Mouse (Mus musculus) limb, embryonic 14.5 days (tissue): ENCODE results near the gene Mars2. TPM values are rescaled to one million over a fixed set of nuclear protein-coding genes. Genes with fewer than 3 reads are reported as not detected.

Source experiments
- ATAC-seq: fragments of 200-750 bp; cut with Nextera tagmentation; 2 replicates; pipeline ENCODE4 v1.8.0; 2017; ENCODE audit warnings: low read depth, moderate number of reproducible peaks, moderate TSS enrichment; ENCODE audit not compliant: low FRiP score
- DNase-seq: peaks from one replicate; pipeline ENCODE4 v3.0.0-alpha.2; 2015; ENCODE audit warnings: low spot score
- H3K27ac ChIP-seq: fragments of 300-500 bp; sonication (generic); replicated peaks from 2 replicates; pipeline ENCODE4 v1.5.1; 2014; ENCODE audit warnings: low read depth, mild to moderate bottlenecking, low read length, moderate library complexity, mixed read lengths
- H3K27me3 ChIP-seq: fragments of 300-500 bp; sonication (generic); 2 replicates; pipeline ENCODE4 v1.6.1; 2014; ENCODE audit warnings: low read length, mixed read lengths; ENCODE audit not compliant: control insufficient read depth, insufficient read depth
- H3K36me3 ChIP-seq: fragments of 300-500 bp; sonication (generic); 2 replicates; pipeline ENCODE4 v1.6.1; 2014; ENCODE audit warnings: mild to moderate bottlenecking, low read length, moderate library complexity, mixed read lengths; ENCODE audit not compliant: control insufficient read depth, insufficient read depth
- H3K4me1 ChIP-seq: fragments of 300-500 bp; sonication (generic); 2 replicates; pipeline ENCODE4 v1.6.1; 2014; ENCODE audit warnings: antibody characterized with exemption, low read length, mixed read lengths; ENCODE audit not compliant: control insufficient read depth, insufficient read depth
- H3K4me2 ChIP-seq: fragments of 300-500 bp; sonication (generic); replicated peaks from 2 replicates; pipeline ENCODE4 v1.6.1; 2014; ENCODE audit warnings: low read depth, mild to moderate bottlenecking, low read length, moderate library complexity; ENCODE audit not compliant: severe bottlenecking
- H3K4me3 ChIP-seq: fragments of 300-500 bp; sonication (generic); replicated peaks from 2 replicates; pipeline ENCODE4 v1.5.1; 2014; ENCODE audit warnings: low read length
- H3K9ac ChIP-seq: fragments of 300-500 bp; sonication (generic); 2 replicates; pipeline ENCODE4 v1.6.1; 2014; ENCODE audit warnings: mild to moderate bottlenecking, low read depth, low read length, moderate library complexity; ENCODE audit not compliant: severe bottlenecking
- H3K9me3 ChIP-seq: fragments of 300-500 bp; sonication (generic); 2 replicates; pipeline ENCODE4 v1.6.1; 2016; ENCODE audit warnings: low read length; ENCODE audit not compliant: control insufficient read depth
- POLR2A ChIP-seq: fragments of 200-500 bp; IDR thresholded peaks from 2 replicates; pipeline ENCODE4 v1.8.0; 2012; ENCODE audit warnings: inconsistent platforms, mild to moderate bottlenecking, moderate library complexity, borderline replicate concordance; ENCODE audit not compliant: insufficient read depth, insufficient read length; ENCODE audit errors: extremely low read depth
- WGBS: fragments of 180-500 bp; shearing (Covaris S2); extraction: QIAGEN DNeasy Blood & Tissue Kit; methylation state at CpG from one replicate; pipeline ENCODE4 v1.1.7; 2014; 5-methylcytosine and 5-hydroxymethylcytosine counted together
- polyA plus RNA-seq, 2 experiments: library from polyadenylated mRNA; depleted of rRNA in 1 of 2; stranded (reverse) in 1 of 2; unstranded in 1 of 2; fragments of >200 nt; fragmentation: Nextera tagmentation in 1 of 2; extraction: Ambion mirVana in 1 of 2; gene quantifications; 2 replicates each; pipeline versions ENCODE4 v1.2.1 to v1.2.3; 2012 to 2014

The Mars2 gene
- polyA plus RNA-seq (2012; rRNA removed) (2.4 TPM in 2 replicates), polyA plus RNA-seq (2014; fragmentation: Nextera tagmentation; extraction: Ambion mirVana) (2.3 and 2.9 TPM in 2 replicates)

GRCm38 (mm10) chr1:55236890-55237642, at the start of gene Mars2:
TSS of gene Mars2 (plus strand) at chr1:55237177.
- ATAC-seq (peak; percentile 98), DNase-seq (peak; percentile 95)
- Histone ChIP-seq H3K9ac (peak within 1 kb of the TSS; percentile 67), H3K4me3 (peak within 1 kb of the TSS; percentile 73), H3K27ac (no peak within 1 kb of the TSS), H3K27me3 (no peaks in the 10 kb centered on the region), H3K36me3 (no peaks in the 10 kb centered on the region), H3K9me3 (no peaks in the 10 kb centered on the region), H3K4me1 (peaks cover 14% of the 10 kb centered on the region), H3K4me2 (peak within 1 kb of the TSS; percentile 87)
- under 1% methylated on average over 70 of the region's 82 CpGs for WGBS
- 0 out of 2 replicates have a peak, but pooled peaks have one; percentile 56 for TF ChIP-seq POLR2A

GRCm38 (mm10) chr1:55192015-55192414, 45.0 kb upstream of the Mars2 start:
- no peak overlapping the region for H3K27ac ChIP-seq
- H3K27me3 ChIP-seq = no peaks in the 10 kb centered on the region
- no peak for TF ChIP-seq POLR2A
- H3K4me1 ChIP-seq = peaks cover 12% of the 10 kb centered on the region; the same call in 1 of the 2 replicates
- no peak overlapping the region for H3K9ac ChIP-seq
- peaks cover 36% of the 10 kb centered on the region for H3K36me3 ChIP-seq
- WGBS = 33% methylated on average over 8 of the region's 8 CpGs
- peak overlapping the region; percentile 25; the same call in 1 of the 2 replicates for H3K4me2 ChIP-seq
- DNase-seq = no peak
- ATAC-seq = no peak
- no peaks in the 10 kb centered on the region for H3K9me3 ChIP-seq
- no peak overlapping the region for H3K4me3 ChIP-seq

- peaks cover 12% of the 10 kb centered on the region; the same call in 1 of the 2 replicates for H3K4me1 ChIP-seq
- H3K4me3 ChIP-seq = no peak overlapping the region
- H3K9ac ChIP-seq = no peak overlapping the region
- peaks cover 36% of the 10 kb centered on the region for H3K36me3 ChIP-seq
- no peak overlapping the region for H3K27ac ChIP-seq
- no peak overlapping the region for H3K4me2 ChIP-seq
- H3K9me3 ChIP-seq = no peaks in the 10 kb centered on the region
- ATAC-seq = no peak
- TF ChIP-seq POLR2A = no peak
- DNase-seq = no peak
- WGBS = 57% methylated on average over 3 of the region's 3 CpGs
- no peaks in the 10 kb centered on the region for H3K27me3 ChIP-seq
Measured at GRCm38 (mm10) chr1:55192824-55193223, 44.2 kb upstream of the Mars2 start.

GRCm38 (mm10) chr1:55193316-55193715, 43.7 kb upstream of the Mars2 start:
- Histone ChIP-seq H3K27ac (no peak overlapping the region), H3K36me3 (peaks cover 36% of the 10 kb centered on the region), H3K9me3 (no peaks in the 10 kb centered on the region), H3K4me3 (no peak overlapping the region), H3K9ac (no peak overlapping the region), H3K4me1 (peaks cover 12% of the 10 kb centered on the region; the same call in 1 of the 2 replicates), H3K27me3 (no peaks in the 10 kb centered on the region), H3K4me2 (no peak overlapping the region)
- peak; percentile 64 for ATAC-seq
- TF ChIP-seq POLR2A = no peak
- peak; percentile 80 for DNase-seq
- 8% methylated on average over 2 of the region's 2 CpGs for WGBS

GRCm38 (mm10) chr1:55194064-55194915, 42.7 kb upstream of the Mars2 start:
- TF ChIP-seq POLR2A = no peak
- no peak for DNase-seq
- no peak overlapping the region for H3K9ac ChIP-seq
- H3K36me3 ChIP-seq = peaks cover 41% of the 10 kb centered on the region
- 56% methylated on average over 19 of the region's 19 CpGs for WGBS
- no peaks in the 10 kb centered on the region for H3K27me3 ChIP-seq
- no peak for ATAC-seq
- H3K9me3 ChIP-seq = no peaks in the 10 kb centered on the region
- peaks cover 12% of the 10 kb centered on the region; the same call in 1 of the 2 replicates for H3K4me1 ChIP-seq
- no peak overlapping the region for H3K4me2 ChIP-seq
- H3K27ac ChIP-seq = no peak overlapping the region
- no peak overlapping the region for H3K4me3 ChIP-seq
